Mouse (Mus musculus) lung, postnatal 0 days (tissue): ENCODE measurements around the gene Asdurf.
"Not testable (repeated sequence)": the region's sequence is repeated elsewhere in the genome, so short reads cannot be mapped to it uniquely, and the experiment has no call there.

Experiments
- CTCF ChIP-seq: IDR thresholded peaks from 2 replicates; pipeline ENCODE4 v1.5.1; 2016; ENCODE audit warnings: antibody characterized with exemption, mild to moderate bottlenecking
- EP300 ChIP-seq: IDR thresholded peaks from 2 replicates; pipeline ENCODE4 v1.6.1; 2016; ENCODE audit warnings: antibody characterized with exemption, mild to moderate bottlenecking, control low read depth

DNA sequence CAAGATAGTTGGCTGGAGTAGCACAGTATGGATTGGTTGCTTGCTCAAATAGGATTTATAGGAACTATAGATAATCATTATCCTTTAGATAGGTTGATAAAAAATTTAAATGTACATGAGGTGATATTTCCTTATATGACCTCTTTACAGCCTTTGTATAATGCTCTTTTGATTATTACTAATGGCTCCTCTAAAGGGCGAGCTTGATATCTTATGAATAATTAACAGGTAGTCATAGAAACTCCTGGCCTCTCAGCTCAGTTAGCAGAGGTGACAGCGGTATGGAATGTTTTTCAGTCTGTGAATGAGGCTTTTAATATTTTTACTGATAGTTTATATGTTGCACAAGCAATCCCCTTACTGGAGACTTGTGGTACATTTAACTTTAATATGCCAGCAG, 23.5 kb upstream of the Asdurf start:
- TF ChIP-seq CTCF, EP300: not testable (repeated sequence)
